In the genomic region with DNA sequence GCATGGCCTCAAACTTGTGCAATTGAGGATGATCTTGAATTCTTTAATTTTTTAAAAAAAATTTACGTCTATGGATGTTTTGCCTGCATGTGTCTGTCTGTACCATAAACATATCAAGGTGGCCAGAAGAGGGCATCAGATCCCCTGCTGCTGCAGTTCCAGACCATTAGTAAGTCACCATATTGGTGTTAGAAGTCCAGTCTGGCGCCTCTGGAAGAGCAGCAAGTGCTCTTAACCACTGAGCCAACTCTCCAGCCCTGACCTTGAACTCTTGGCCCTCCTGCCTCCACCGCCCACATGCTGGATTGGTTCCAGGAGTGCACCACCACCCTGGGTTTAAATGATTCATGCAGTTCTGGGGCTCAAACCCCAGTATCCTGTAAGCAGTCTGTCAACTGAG, we compare ENCODE assay signal across 8 mouse cellular contexts. TPM values are rescaled to one million over a fixed set of nuclear protein-coding genes. Genes with fewer than 3 reads are reported as not detected.
DNase-seq lines count a peak whose midpoint lies in the region; ATAC-seq and TF ChIP-seq lines count a peak whose summit lies in the region.

No protein-coding gene starts in this region.

- ATAC-seq in embryonic facial prominence, embryonic 11.5 days (replicated peaks; ENCODE audit: insufficient number of reproducible peaks, low FRiP score, low TSS enrichment, low read depth), result no peak

- H3K27ac ChIP-seq in gastrocnemius, adult 2 months, result no peak overlapping the region
- H3K27ac ChIP-seq in testis, adult 2 months (ENCODE audit: control insufficient read depth, insufficient read depth, low read depth, low read length), result no peak overlapping the region
- no peak overlapping the region for H3K27ac ChIP-seq in embryonic facial prominence, embryonic 11.5 days (replicated peaks; ENCODE audit: low read depth, low read length)

- intact Hi-C loops in gastrocnemius, adult 2 months (cut with DNase I), result loop anchor here (5.0 kb wide), 2 partner anchors 38 to 288 kb away; a partner anchor contains a TSS

- WGBS in embryonic facial prominence, embryonic 11.5 days, result 48% methylated on average over 3 of the region's 3 CpGs

- H3K27me3 ChIP-seq in testis, adult 2 months (ENCODE audit: control insufficient read depth, insufficient read depth, low read length), result no peaks in the 10 kb centered on the region
- H3K27me3 ChIP-seq in embryonic facial prominence, embryonic 11.5 days (ENCODE audit: control insufficient read depth, insufficient read depth, low read length), result no peaks in the 10 kb centered on the region

- peak; percentile 68 for TF ChIP-seq CTCF in gastrocnemius, adult 2 months (IDR thresholded peaks at IDR 0.05)
- peak; percentile 11; the same call in 1 of the 2 replicates for TF ChIP-seq CTCF in testis, adult 2 months (IDR thresholded peaks at IDR 0.05; ENCODE audit: control insufficient read depth, insufficient read depth, insufficient replicate concordance, low read depth, low read length)

- no peak overlapping the region for H3K4me3 ChIP-seq in gastrocnemius, adult 2 months
- no peak overlapping the region for H3K4me3 ChIP-seq in testis, adult 2 months (ENCODE audit: control insufficient read depth, low read depth, low read length)
- H3K4me3 ChIP-seq in embryonic facial prominence, embryonic 11.5 days (ENCODE audit: low read depth, low read length), result no peak overlapping the region

- H3K4me2 ChIP-seq in embryonic facial prominence, embryonic 11.5 days (ENCODE audit: low read depth, low read length), result no peak overlapping the region

- H3K9me3 ChIP-seq in embryonic facial prominence, embryonic 11.5 days (replicated peaks; ENCODE audit: control insufficient read depth, low read length), result no peaks in the 10 kb centered on the region

- no peaks in the 10 kb centered on the region; the same call in 1 of the 2 replicates for H3K4me1 ChIP-seq in testis, adult 2 months (ENCODE audit: control insufficient read depth, insufficient read depth, low read length)
- no peaks in the 10 kb centered on the region for H3K4me1 ChIP-seq in embryonic facial prominence, embryonic 11.5 days (ENCODE audit: control insufficient read depth, insufficient read depth, low read length)

- H3K36me3 ChIP-seq in testis, adult 2 months (ENCODE audit: control insufficient read depth, insufficient read depth, low read length), result no peaks in the 10 kb centered on the region
- no peaks in the 10 kb centered on the region for H3K36me3 ChIP-seq in embryonic facial prominence, embryonic 11.5 days (replicated peaks; ENCODE audit: control insufficient read depth, insufficient read depth, low read depth, low read length)

- no peak for TF ChIP-seq POLR2A in testis, adult 2 months (IDR thresholded peaks at IDR 0.05; ENCODE audit: control insufficient read depth, low read depth, low read length)

- H3K9ac ChIP-seq in embryonic facial prominence, embryonic 11.5 days (replicated peaks; ENCODE audit: low read length), result no peak overlapping the region

- peak; percentile 46 for DNase-seq in gastrocnemius, adult 2 months
- no peak for DNase-seq in gastrocnemius, postnatal 25 days
- DNase-seq in testis, postnatal 14 days (ENCODE audit: low spot score), result no peak
- peak; percentile 38 for DNase-seq in embryonic facial prominence, embryonic 11.5 days (ENCODE audit: low spot score)
- DNase-seq in lung, postnatal 14 days, result peak; percentile 60
- DNase-seq in yolk sac, embryonic 10.5 days (ENCODE audit: low spot score), result peak; percentile 22
- DNase-seq in layer of hippocampus, postnatal 36 days, result no peak

RNA-seq across cellular contexts. Expression of a gene that starts 39.1 kb away (rescaled TPM):
- 10 to 100 TPM in 1 of 2 experiments, 1 to 10 TPM in 1; 7.6 to 16.6 TPM for total RNA-seq in gastrocnemius, adult 2 months (2021)
- 1 to 10 TPM; 3.9 to 9.1 TPM for total RNA-seq in gastrocnemius, postnatal 25 days (2021)
- polyA plus RNA-seq in testis, adult 2 months (2012; rRNA removed), result 1.8 and 2.5 TPM in 2 replicates
- polyA plus RNA-seq in embryonic facial prominence, embryonic 11.5 days (2014; fragmentation: Nextera tagmentation; extraction: Ambion mirVana), result 2.0 and 2.5 TPM in 2 replicates
- 10 to 100 TPM; 20.1 to 23.1 TPM for total RNA-seq in layer of hippocampus, postnatal 36 days (2021)

Comparison
In these comparisons a context has a peak if more than half of its experiments do, and no peak if none do; other contexts are left out.
1. DNase-seq: peak in gastrocnemius, adult 2 months (single experiment), embryonic facial prominence, embryonic 11.5 days (single experiment), lung, postnatal 14 days (single experiment) and yolk sac, embryonic 10.5 days (single experiment); none in gastrocnemius, postnatal 25 days (single experiment), testis, postnatal 14 days (single experiment) and layer of hippocampus, postnatal 36 days (0 of 2).